Mouse (Mus musculus) adrenal gland, postnatal 14 days (tissue): ENCODE results near the gene Thrb. TPM values are rescaled to one million over a fixed set of nuclear protein-coding genes. Genes with fewer than 3 reads are reported as not detected.
A peak's percentile ranks its signal among the peaks of the same experiment; 100 is the strongest.

Experiments
- DNase-seq: peaks from one replicate; pipeline ENCODE4 v3.0.0; 2021; ENCODE audit warnings: mixed read lengths
- long read RNA-seq, 2 experiments: library from polyadenylated mRNA; stranded (forward); transcript quantifications; one replicate each; pipeline ENCODE4 v2.0.0; 2021
- total RNA-seq: library from RNA; stranded (reverse); gene quantifications from 2 replicates; pipeline ENCODE4 v1.2.3, GENCODE M21; 2021

Thrb gene
- total RNA-seq = 44.3 and 56.0 TPM in 2 replicates
- long read RNA-seq, experiment 1, partial matches to known transcripts = 1 of 4 reads
- long read RNA-seq, experiment 1, other reads (novel, unspliced or antisense) = 3 of 4 reads
- long read RNA-seq, experiment 2, partial matches to known transcripts = 0 of 7 reads
- long read RNA-seq, experiment 2, other reads (novel, unspliced or antisense) = 7 of 7 reads

DNA sequence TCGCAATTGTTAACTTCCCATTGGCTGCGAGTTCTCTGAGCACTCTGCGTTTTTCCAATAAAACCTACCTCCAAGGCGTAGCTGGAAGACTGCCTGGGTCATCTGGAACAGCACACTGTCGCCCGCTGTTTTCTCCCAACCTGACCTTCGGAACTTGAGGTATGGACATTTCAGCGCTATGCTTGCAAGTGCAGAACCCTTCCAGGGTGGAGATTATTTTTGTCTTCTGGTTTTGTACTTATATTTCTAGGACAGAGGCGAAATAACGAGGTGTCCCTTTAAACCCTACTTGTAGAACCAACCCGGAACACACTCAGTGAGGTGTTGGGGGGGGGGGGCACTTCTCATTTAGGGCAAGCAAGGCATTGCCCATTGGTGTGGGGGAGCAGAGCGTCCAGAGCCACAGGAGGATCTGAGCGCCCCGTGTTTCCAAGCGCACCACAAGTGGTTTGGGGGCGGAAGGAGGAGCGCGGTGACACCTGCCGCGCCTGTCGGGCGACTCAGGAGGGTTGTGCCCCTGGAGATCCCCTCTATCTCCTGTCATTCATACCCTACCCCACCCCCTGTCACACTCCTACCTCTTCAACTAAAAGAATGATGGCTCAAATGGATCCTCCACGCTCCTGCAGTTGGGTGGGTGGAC is at the start of gene Thrb:
Thrb (plus strand) TSS at position 576 of the 643 bp plus-strand sequence.
- DNase-seq = peak; percentile 61

DNA sequence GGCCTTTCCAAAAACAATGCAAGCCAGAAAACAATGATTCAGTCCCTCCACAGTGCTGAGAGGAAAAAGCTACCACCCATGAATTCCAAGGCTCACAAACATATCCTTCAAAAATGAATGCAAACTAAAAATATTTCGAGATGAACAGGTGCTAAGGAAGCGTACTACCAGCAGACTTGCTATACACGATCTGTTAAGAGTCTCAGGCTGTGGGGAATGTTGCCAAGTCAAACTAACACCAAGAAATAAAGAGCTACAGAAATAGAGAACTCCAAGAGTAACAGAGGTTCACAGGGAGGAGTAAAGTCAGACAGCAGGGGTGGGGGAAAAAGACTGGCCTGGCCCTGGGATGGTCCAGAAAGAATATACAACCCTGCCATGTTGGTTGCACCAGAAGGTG is 38.4 kb upstream of the Thrb start:
- DNase-seq = no peak

DNA sequence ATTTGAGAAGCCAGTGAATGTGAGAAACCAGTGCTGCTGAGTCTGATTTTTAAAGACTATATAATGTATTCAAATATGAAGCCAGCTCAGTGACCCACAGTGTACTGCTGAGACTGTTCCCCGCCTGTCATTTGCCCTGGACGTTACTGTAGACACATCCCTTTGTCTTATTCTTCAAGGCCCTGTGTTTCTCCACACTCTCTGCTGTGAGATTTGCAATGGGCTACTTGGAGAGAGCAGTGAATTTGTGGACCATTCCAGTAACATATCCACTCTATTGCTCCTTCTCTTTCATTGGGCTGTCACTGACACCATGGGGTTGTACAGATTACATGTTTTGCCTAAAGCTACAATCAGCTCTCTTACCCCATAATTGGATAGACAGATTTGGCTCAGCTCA is 36.1 kb upstream of the Thrb start:
- no peak for DNase-seq

DNA sequence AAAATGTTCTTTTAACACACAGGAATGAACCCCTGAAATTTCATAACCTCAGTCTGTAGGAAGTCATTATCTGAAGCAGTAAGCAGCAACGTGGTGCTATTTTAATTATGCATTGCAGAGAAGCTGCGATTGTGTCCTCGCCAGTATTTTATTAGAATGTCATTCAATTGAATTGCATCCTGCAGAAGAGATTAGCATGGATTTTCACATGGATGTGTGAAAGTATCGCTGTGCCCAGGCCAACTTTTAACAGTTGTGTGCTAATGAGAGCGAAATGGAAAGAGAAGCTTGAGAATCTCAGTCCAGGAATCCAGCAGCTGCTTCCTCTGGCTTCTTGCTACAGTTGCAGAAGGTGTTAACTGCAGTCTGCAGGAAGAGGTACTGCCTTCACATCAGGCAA is 30.8 kb upstream of the Thrb start:
- no peak for DNase-seq

DNA sequence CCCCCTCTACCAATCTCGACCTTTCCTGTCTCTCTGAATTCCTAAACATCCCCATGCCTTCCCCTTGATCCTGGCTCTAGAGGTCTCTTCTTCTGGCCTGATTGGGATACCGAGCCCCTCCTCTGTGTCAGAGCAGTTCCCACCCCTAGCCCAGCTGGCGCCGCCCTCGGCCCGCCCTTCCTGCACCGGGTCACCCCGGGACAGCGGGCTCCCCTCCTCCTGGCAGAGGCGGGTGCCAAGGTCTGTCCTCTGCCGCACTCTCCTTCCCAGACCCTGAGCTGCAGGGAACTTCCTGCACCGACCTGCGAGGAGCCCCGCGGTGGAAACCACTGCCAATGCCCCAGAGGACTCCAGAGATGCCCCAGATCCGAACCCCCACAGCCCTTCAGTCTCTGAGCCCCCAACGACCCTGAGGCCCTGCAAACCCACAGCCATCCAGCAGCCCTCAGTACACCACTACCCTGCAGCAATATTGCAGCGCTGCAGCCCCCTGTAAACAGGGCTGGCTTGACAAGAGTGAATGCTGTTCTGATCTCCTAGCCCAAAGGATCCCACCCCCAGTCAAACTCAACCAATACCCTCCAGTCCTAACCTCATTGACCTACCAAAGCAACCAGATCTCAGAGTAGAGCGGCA is 27.1 kb upstream of the Thrb start:
- DNase-seq = peak; percentile 89

DNA sequence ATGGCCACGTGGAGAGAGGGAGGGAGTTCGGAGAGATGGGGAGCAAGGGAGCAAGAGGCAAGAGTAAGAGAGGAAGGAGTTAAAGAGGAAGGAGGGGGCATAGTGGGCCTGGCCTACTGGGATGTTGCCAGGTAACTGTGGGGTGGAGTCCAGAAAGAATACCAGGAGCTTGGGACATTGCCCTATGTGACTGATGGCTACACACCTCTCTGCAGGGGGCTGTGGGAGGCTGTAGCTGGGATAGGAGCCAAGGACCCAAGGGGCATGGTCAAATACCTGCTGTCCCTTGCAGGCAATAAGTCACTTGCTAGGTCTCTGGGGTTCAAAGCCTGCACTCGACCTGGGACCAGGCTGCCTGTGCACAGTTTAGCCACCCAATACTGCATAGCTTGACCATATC is 23.1 kb upstream of the Thrb start:
- DNase-seq = no peak

DNA sequence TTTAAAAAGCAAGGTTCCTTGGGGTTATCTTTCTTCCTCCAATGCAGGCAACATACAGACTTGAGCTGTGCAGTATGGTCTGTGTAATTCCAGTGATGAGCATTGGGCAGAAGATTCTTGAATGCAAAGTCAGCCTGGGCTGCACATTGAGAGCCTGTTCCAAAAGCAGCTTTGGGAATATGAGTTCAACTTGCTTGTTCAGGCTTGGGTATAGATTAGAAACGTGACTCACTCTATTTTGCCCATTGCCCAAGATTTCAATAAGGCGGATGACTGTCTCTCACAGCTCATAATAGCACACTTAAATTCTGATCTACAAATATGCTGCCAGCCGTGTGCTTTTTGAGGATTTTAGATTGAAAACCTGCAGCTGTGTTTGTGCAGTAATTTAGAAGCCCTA is 18.3 kb upstream of the Thrb start:
- no peak for DNase-seq

DNA sequence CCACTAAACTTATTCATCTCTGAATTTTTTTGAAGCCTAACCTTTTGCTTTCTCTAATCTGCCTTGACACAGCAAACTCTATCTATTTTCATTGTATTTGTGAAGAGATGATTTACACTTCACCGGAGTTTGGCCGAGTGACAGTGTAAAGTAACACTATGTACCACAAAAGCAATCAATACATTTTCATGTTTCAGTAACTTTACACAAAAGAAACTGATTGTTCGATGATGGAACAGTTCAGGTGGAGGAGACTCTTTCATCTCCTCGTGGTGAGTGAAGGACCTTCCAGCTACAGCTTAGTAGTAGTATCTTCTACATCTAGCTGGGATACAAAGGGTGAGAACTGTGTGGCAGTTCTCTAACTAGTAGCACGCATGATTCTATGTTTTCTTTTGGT is 5.0 kb upstream of the Thrb start:
- DNase-seq = no peak

DNA sequence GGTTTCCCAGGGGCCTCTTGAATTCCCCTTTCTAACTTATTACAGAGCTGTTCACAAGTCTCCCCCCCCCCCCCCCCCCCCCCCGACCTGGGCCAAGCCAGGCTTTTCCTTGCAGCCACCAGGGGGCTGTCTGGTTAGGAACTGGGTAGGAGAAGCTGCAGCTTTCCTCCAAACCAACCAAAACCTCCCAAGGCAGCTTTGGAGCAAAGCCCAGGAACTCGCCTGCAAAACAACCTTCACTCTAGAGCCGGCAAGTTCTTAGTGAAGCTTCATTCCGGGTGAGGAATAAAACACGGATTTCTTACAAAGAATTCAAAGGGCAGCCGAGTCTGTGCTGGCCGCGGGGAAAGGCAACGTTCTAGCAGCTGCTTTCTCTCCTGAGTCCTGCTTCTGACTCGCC is 1.0 kb upstream of the Thrb start:
- DNase-seq = peak; percentile 92

DNA sequence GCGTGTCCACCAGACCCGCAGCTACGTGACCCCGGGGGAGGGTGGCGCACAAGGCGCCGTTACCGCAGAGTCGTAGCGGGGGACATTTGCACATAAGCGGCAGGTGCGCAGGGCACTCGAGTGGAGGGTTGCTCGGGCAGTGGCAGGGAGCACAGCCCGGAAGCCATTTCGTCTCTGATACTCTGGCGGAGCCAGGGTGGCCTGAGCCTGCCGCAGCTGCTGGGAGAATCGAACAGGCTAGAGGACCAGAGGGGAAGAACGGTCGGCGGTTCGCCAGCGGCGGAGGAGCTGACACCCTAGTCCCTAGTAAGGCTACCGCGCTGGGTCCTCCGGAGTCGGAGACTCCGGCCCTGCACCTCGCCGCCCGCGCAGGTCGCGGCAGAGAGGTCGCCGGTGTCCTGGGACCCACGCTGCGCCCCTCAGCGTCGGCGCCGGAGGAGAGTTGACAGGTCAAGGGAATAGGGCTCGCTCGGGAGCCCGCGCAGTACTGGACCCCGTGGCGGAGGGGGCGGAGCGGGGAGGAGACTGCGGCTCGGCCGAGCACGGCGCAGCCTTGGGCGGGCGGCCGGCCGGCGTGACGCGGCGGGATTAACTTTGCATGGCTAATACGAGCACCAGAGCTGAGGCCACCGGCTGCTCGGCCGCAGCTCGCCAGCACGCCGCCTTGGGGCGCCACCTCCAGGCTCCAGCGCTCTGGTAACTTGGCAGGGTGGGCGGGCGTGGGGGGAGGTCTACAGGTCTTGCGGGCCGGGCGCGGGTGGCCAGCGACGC is 453 bp downstream of the Thrb start:
- DNase-seq = peak; percentile 92

DNA sequence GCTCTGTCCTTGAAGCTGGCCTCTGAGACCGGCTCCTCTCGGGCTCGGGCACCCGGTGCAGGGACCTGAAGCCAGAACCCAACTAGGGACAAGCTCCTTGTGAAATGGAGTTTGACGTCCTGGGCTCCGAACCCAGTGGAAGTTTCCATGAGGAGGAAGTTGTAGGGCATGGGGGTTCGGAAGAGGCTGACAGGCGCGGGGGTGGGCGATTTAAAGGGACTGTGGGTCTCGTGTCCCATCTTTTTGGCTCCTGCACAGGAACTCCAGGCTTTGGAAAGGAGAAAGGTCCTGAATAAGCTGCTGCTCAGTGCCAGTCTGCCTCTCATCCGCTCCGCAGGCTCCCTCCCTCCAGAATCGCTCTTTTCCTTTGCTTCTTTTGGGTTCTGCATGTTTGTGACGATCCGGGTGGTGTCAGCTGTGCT is 1.1 kb downstream of the Thrb start:
- DNase-seq = no peak

DNA sequence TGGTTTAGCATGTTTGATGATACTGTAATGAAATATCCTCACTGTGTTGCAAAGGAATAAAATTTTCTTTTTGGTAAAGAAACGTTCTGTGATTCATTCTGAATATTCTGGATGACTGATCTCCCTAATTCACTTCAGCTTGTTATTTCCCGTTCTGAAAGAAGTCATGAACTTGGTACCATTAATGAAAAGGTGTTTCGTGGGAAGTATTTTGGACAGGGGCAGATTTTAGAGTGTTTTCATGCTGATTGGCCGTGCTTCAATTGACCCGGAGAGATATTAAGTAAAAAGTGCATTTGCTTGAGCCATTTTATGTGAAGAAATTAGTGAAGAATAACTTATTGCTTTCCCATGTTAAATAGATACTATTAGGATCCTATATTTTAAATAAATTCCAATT is 2.0 kb downstream of the Thrb start:
- no peak for DNase-seq

DNA sequence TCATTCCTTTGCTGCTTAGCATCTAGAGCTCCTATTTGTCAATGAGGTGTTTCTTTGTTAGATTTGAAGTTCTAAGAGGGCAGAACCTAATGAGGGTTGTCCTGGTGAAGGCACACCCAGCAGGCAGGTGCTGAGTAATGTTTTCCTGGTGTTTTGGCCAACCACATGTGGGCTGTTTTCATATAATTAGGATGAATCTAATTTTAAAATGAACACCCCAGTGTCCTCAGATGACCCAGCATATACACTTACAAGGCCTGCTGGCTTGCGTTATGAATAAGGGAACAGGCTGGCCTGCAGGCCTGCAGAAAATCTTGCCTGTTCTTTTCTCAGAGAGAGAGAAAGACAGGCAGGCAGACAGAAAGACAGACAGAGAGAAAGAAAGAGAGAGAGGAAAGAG is 14.3 kb downstream of the Thrb start:
- peak; percentile 13 for DNase-seq

DNA sequence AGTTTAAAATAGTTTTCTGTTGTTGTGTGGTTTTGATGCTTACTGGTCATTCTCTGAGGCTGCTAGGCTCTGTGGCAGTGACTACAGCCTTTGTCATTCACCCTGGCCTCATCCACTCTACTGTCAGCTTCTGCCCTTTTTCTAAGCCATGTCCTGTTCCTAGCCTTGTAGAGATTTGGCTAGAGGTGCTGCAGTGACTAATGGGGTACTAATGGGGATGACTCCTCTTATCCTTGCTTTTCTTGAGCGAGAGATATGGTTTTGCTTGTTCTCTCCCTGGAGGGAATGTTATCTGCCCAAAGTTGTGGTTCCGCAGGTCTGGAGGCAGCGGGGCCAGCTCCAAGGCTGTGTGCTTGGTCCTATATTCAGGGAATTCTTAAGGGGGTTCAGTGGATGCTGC is 15.2 kb downstream of the Thrb start:
- DNase-seq = peak; percentile 47

DNA sequence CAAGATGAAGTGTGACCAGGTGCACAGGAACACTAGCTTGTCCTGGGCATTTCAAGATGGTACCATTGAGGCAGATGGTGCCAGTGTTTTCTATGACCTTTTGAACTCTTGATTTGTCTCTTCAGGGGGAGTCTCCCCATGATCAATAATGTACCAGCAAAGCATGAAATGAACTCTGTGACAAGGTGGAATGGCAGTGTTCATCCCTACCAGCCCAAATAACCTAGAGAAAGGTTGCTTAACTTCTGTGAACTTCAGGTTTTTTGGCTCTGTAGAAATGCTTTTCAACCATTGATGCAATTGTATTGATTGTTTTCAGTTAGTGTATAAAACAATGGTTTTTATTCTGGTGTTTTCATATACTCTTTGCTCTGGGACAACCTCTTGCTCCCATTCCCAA is 21.4 kb downstream of the Thrb start:
- DNase-seq = no peak

DNA sequence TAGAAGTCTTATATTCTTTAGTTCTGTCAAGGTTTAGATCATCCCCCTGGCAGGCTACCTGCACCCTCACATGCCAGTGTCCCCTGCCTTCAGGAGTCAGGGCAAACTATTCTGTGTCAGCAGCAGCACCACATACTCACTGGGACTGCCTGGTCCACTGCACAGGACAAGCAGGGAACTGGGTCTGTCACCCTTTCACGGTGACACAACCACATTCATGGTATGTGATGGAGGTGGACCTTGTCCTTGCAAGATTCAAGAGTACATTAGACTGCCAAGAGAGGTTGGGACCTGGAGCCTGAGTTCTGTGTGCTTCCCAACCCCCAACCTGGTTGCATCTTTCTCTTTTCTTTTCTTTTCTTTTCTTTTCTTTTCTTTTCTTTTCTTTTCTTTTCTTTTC is 24.8 kb downstream of the Thrb start:
- no peak for DNase-seq

DNA sequence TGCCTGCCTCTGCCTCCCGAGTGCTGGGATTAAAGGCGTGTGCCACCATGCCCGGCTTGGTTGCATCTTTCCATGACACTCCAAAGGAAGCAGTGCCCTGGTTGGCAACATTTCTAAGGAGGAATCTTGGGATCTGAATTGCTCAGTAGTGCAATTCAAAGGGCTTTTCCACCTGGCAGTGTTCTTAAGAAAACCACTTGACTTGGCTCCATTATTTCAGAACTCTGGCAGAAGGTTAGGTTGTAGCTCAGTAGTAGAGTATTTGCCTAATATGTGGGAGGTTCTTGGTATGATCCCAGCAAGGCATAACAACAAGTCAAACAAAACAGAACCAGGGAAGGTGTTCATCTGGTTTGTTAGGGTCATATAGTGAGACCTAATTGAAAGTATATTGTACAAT is 25.4 kb downstream of the Thrb start:
- DNase-seq = peak; percentile 31

DNA sequence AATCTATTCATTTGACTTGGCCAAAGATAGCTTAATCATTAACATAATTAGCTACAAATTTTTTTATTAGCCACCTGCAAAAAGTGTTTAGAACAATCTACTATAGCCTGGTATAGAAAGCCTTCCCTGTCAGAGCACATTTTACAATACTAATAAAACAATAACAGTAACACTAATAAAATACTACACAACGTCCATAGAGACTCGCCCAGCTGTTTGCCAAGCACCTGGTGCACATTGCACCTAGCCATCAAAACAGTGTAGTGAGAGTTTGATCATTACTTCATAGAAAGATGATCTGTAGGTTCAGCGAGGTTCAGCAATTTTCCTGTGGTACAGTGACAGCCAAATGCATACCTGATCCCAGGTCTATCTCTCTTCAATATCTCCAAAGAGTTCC is 26.9 kb downstream of the Thrb start:
- DNase-seq = no peak

DNA sequence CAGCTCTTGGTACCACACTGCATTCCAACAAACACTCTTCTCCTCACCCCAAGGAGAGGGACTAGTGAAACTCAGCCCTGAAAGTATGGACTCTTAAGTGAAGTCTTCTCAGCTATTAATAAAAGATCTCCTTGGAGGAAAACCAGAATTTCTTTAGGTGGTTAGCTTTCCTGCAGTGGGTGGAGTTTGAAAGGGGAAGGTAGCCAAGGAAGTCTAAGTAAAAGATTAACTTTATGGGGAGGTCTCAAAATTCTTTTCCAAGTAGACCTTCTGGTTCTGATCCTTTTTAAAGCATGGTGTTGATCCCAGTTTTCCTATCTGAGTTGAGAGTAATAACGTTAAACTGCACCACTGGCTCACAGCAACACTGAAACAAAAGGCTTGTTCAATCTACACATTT is 31.2 kb downstream of the Thrb start:
- DNase-seq = no peak

DNA sequence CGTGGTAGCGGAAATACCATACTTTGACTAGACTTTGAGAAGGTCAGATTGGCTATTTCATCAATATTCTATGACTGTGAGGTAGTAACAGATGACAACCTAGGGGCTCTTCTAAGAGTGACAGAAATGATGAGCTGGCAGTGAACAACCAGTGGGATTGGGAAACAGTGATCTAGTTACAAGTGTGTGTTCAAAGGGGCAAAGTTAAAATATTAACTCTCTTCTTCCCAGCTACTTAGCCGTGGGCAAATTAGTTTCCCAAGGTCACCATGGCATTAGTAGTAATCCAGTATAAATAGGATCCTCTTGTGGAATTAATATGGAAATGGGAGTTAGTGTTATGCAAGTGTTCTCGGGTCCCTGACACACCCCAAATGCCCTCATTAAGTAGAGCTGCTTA is 35.5 kb downstream of the Thrb start:
- no peak for DNase-seq

DNA sequence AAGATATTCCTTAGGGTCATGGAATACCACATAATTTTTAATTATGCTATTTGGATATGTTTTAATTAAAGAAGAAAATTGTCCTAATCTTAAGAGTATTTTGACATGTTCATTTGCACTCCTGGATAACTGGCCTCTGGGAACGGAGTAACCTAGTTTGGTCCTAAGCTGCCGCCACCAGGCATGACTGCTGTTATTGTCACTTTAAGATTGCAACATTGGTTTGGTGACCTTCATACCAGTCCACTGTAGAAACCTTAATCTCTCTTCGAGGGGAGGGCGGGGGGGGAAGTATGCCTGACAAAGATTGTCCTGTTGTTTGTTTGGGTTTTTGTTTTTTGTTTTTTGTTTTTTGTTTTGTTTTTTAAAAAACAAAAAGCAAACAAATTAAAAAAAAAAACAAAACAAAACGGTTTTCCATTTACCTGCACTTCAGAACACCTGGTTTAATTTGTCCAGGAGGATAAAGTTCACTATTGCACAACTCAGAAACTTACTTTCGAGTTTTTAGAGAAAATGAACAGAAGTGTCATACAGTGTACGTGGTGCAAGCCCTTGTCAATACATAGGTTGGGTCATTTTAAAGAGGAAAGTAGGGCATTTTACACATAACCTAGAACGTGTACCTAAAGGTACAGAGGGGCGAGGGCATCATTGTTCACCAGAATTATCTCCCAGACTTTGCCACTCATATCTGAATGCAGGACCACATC is 38.0 kb downstream of the Thrb start:
- DNase-seq = peak; percentile 25

DNA sequence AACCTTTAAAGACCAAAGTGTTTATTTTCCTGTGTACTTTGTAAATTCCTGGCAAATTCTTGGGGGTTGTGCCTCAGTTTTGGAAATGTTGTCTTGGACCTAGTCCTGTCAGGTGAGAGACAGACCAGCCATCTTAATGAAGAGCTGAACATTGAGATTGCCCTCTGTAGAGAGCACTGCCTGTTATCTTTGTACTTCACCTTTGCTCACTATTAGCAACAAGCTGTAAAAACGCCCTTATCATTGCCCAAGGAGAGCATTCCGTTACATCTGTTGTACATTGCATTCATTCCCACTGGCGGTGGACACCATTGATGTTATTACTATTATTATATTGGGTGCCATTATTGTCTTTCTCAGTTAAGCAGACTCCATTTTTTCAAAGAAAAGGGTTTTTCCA is 40.2 kb downstream of the Thrb start:
- DNase-seq = no peak
